Mouse (Mus musculus) brown adipose tissue, adult 24 weeks (tissue): ENCODE measurements at regions not wholly inside any gene's neighbourhood (a gene's known extent, or its start where the extent isn't known, plus 50 kb on each side); places are given as distances from the start of the nearest gene placed in this dataset.
A peak's percentile ranks its signal among the peaks of the same experiment; 100 is the strongest.

ENCODE experiments used
- H3K27ac ChIP-seq: fragments of 200-500 bp; replicated peaks from 2 replicates; pipeline ENCODE4 v1.5.1; 2012; ENCODE audit warnings: low read depth, mild to moderate bottlenecking, low read length
- H3K4me1 ChIP-seq: fragments of 200-500 bp; 2 replicates; pipeline ENCODE4 v1.6.1; 2012; ENCODE audit warnings: low read length, mixed read lengths; ENCODE audit not compliant: control insufficient read depth, insufficient read depth, insufficient read length
- H3K4me3 ChIP-seq: fragments of 200-500 bp; 2 replicates; pipeline ENCODE4 v1.5.1; 2012; ENCODE audit warnings: low read depth, mild to moderate bottlenecking, low read length, moderate library complexity; ENCODE audit not compliant: insufficient read depth

DNA sequence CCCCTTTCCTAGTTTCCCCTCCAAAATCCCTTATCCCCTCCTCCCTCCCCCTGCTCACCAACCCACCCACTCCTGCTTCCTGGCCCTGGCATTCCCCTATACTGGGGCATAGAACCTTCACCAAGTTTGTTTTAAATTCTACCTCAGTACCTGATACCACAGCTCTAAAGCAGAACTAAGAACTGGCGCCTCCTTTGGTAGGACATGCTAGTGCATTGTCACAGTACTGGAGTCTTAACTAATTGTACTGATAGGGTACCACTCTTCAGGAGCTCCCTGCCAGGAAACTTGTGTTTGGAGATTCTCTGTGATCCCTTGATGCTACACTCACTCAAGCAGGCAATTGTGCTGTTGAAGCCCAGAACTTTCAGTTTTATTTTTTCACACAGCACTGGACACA, 92.0 kb upstream of the Ank start:
- H3K27ac ChIP-seq, result no peak overlapping the region
- H3K4me1 ChIP-seq, result no peaks in the 10 kb centered on the region
- H3K4me3 ChIP-seq, result no peak overlapping the region

DNA sequence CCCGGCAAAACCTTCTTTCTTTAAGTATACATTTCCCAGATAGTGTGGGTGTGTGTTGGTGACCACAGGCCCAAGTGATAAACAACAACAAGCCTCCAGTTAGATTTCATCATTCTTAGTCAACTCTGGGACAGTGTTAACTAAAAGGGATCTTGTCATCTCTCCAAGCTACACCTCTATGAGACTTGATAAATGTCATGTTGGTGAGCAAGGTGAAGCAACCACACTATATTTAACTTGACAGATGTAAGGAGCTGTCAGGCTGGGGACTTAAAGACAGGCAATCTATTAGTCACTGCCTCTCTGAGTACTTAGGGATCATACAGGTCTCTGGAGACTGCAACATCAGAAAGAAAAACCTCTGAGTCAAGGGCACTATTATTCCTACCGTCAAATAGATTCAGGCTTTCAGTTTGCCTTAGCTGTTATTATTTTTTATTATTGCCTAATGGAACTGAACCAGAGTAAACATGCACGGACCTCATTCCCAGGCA, 87.8 kb upstream of the Ank start:
- Histone ChIP-seq H3K27ac (no peak overlapping the region), H3K4me1 (no peaks in the 10 kb centered on the region), H3K4me3 (no peak overlapping the region)

DNA sequence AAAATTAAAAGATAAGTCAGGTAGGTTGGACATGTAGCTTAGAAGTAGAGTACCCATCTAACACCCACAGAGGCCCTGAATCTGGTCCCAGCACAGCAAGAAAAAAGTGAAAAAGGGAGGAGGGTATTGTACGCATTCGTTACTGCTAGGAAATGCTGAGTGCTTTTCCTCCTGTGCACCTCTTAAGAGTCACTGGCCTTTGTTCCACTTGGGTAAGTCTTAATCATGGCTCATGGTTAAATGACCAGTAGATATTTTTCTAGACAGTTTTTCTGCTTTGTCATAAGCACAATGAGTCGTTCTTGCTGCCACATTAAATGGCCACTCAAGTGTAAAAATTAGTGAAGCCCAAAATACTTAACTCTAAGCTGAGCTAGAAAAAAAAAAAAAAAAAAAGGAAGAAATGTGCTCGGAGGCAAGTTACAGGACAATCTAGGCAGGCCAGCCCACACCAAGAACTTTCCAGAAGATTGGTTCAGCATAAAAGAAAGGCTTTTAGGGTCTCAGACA, 86.0 kb upstream of the Ank start:
- Histone ChIP-seq H3K27ac (no peak overlapping the region), H3K4me1 (no peaks in the 10 kb centered on the region), H3K4me3 (no peak overlapping the region)

- Histone ChIP-seq H3K27ac (no peak overlapping the region), H3K4me1 (no peaks in the 10 kb centered on the region), H3K4me3 (no peak overlapping the region)
These were observed 84.9 kb upstream of the Ank start for GRCm38 (mm10) chr15:27381565-27381964.

GRCm38 (mm10) chr15:27390567-27390966, 75.9 kb upstream of the Ank start:
- no peak overlapping the region for H3K4me3 ChIP-seq
- no peaks in the 10 kb centered on the region for H3K4me1 ChIP-seq
- H3K27ac ChIP-seq, result no peak overlapping the region

GRCm38 (mm10) chr15:27405721-27406161, 60.7 kb upstream of the Ank start:
- Histone ChIP-seq H3K4me1 (no peaks in the 10 kb centered on the region), H3K27ac (no peak overlapping the region), H3K4me3 (peak overlapping the region; percentile 15; the same call in 1 of the 2 replicates)

DNA sequence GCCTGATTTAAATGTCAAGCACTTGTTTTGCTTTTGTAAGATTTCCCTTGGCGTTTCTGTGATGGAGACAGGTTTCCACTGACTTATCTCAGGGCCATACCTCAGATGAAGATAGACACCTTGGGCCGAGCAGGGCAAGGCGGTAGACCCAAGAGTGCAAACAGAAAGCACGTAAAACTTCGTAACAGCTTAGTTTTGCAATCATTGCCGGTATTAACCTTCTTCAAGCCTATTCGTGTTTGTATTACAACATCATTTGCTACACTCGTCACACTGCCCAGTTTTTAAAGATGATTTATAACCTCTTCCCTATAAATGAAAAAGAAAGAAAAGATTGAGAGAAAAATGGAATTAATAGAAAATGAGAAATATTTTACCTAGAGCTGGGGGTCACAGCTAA, 56.6 kb upstream of the Ank start:
- H3K4me3 ChIP-seq, result no peak overlapping the region
- H3K27ac ChIP-seq, result no peak overlapping the region
- H3K4me1 ChIP-seq, result no peaks in the 10 kb centered on the region

- Histone ChIP-seq H3K4me1 (no peaks in the 10 kb centered on the region), H3K4me3 (no peak overlapping the region), H3K27ac (no peak overlapping the region)
These were observed 54.2 kb upstream of the Ank start for GRCm38 (mm10) chr15:27412304-27412703.

- H3K4me1 ChIP-seq, result no peaks in the 10 kb centered on the region
- no peak overlapping the region for H3K4me3 ChIP-seq
- H3K27ac ChIP-seq, result no peak overlapping the region
These were observed 53.7 kb upstream of the Ank start for GRCm38 (mm10) chr15:27412761-27413160.

DNA sequence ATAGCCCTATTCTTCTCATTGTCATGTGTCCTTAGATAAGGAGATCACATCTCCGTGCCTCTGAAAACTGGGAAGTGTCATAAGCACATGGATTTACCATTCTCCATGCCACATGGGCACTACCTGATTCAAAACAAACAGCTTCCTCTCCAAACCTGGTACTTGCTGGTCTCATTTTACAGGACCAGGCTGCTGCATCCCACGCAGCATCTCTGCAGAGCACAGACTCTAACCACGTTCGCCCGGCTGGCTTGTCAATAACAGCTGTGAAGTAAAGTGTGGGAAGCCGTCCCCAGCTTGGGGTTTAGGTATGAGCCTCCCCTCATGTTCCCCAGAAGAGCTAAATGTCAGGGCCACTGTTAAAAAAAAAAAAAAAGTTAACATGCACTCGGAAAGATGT, 53.0 kb upstream of the Ank start:
- Histone ChIP-seq H3K4me3 (no peak overlapping the region), H3K4me1 (no peaks in the 10 kb centered on the region), H3K27ac (no peak overlapping the region)

DNA sequence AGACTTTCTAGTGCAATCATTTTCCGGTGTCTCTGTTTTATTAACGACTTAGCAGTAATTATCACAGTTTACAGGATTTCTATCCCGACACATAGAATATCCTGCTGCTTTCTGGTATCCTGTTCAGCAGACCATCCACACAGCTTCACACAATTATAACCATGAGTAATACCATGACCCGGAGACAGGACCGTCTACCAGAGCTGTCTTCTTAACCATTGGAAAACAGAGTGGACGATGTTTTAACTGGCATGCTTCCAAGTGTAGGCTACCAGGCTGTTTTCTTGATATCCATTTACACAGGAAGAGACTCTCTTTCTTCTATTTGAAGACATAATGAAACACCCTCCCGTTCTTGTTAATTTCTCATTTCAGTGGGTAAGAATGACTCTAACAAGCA, 51.7 kb upstream of the Ank start:
- H3K4me1 ChIP-seq, result no peaks in the 10 kb centered on the region
- H3K27ac ChIP-seq, result no peak overlapping the region
- H3K4me3 ChIP-seq, result no peak overlapping the region
